Mouse (Mus musculus): Measurements from ENCODE around the gene Gm10447. TPM values are rescaled to one million over a fixed set of nuclear protein-coding genes. Genes with fewer than 3 reads are reported as not detected.
"Not testable (repeated sequence)": the region's sequence is repeated elsewhere in the genome, so short reads cannot be mapped to it uniquely, and the experiment has no call there.

The Gm10447 gene
- polyA plus RNA-seq, 1 experiment from 2014 or later, result 0.09 TPM

DNA sequence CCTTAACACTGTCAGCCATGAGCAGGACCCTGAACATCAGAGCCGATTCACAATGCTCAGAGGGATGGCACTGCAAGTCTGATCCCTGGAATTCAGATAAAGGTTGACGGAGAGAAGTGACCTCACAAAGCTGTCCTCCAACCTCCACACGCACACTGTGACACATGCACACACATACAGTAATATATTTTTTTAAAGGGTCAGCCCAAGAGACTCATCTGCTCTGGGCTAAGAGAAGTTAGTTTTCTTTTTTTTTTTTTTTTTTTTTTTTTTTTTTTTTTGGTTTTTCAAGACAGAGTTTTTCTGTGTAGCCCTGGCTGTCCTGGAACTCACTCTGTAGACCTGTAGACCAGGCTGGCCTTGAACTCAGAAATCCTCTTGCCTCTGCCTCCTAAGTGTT lies 30.0 kb downstream of the Gm10447 start:
- H3K4me3 ChIP-seq (ENCODE audit: low read length); H3K36me3 ChIP-seq (ENCODE audit: control insufficient read depth, insufficient read depth); H3K9ac ChIP-seq (ENCODE audit: low read length); H3K27me3 ChIP-seq (ENCODE audit: control insufficient read depth, insufficient read depth, low read length); H3K9me3 ChIP-seq (replicated peaks; ENCODE audit: control insufficient read depth, low read length); H3K4me2 ChIP-seq (ENCODE audit: low read depth, low read length); H3K27ac ChIP-seq (ENCODE audit: low read length); ATAC-seq (replicated peaks; ENCODE audit: extremely low read depth, insufficient read depth, low FRiP score): not testable (repeated sequence)
- WGBS, result 55% methylated on average over 3 of the region's 3 CpGs
- H3K4me1 ChIP-seq (ENCODE audit: control insufficient read depth, insufficient read depth, low read length), result peaks cover 26% of the 10 kb centered on the region

GRCm38 (mm10) chr11:53425711-53426255 lies 31.1 kb downstream of the Gm10447 start:
- no peak for ATAC-seq (replicated peaks; ENCODE audit: extremely low read depth, insufficient read depth, low FRiP score)

DNA sequence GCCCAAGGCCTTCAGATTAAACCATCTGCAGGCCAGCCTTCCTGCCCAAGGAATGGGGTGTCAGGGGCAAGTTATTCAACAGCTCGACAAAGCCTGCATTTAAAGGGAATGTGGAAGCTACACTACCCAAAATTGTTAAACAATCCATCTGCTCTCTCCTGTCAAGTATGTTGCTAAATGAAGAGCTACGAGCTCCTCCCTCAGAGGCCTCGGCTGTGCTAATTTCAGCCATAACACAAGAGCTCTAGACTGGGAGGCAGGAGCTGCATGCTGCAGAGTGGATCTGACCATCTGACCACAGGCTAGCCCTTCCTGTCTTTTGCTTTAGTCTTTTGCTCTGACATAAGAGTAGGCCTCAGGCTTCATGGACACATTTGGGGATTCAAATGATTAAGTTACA lies 31.7 kb downstream of the Gm10447 start:
- Histone ChIP-seq H3K27ac (ENCODE audit: low read length) (peak overlapping the region; percentile 48), H3K36me3 (ENCODE audit: control insufficient read depth, insufficient read depth) (peaks cover 13% of the 10 kb centered on the region), H3K9ac (ENCODE audit: low read length) (no peak overlapping the region), H3K27me3 (ENCODE audit: control insufficient read depth, insufficient read depth, low read length) (no peaks in the 10 kb centered on the region), H3K4me2 (ENCODE audit: low read depth, low read length) (no peak overlapping the region), H3K4me3 (ENCODE audit: low read length) (no peak overlapping the region), H3K4me1 (ENCODE audit: control insufficient read depth, insufficient read depth, low read length) (peaks cover 22% of the 10 kb centered on the region), H3K9me3 (replicated peaks; ENCODE audit: control insufficient read depth, low read length) (no peaks in the 10 kb centered on the region)
- WGBS, result 36% methylated on average over 3 of the region's 3 CpGs
- ATAC-seq (replicated peaks; ENCODE audit: extremely low read depth, insufficient read depth, low FRiP score), result no peak

More at GRCm38 (mm10) chr11:53425711-53426255, 31.1 kb downstream of the Gm10447 start:
- Histone ChIP-seq H3K9me3 (replicated peaks; ENCODE audit: control insufficient read depth, low read length) (no peaks in the 10 kb centered on the region), H3K27ac (ENCODE audit: low read length) (no peak overlapping the region), H3K4me2 (ENCODE audit: low read depth, low read length) (no peak overlapping the region), H3K9ac (ENCODE audit: low read length) (no peak overlapping the region), H3K36me3 (ENCODE audit: control insufficient read depth, insufficient read depth) (peaks cover 13% of the 10 kb centered on the region), H3K4me1 (ENCODE audit: control insufficient read depth, insufficient read depth, low read length) (peaks cover 22% of the 10 kb centered on the region), H3K27me3 (ENCODE audit: control insufficient read depth, insufficient read depth, low read length) (no peaks in the 10 kb centered on the region), H3K4me3 (ENCODE audit: low read length) (no peak overlapping the region)
- WGBS, result 80% methylated on average over 6 of the region's 6 CpGs

- Histone ChIP-seq H3K27me3 (ENCODE audit: control insufficient read depth, insufficient read depth, low read length) (no peaks in the 10 kb centered on the region), H3K4me1 (ENCODE audit: control insufficient read depth, insufficient read depth, low read length) (peaks cover 21% of the 10 kb centered on the region), H3K9ac (ENCODE audit: low read length) (no peak overlapping the region), H3K9me3 (replicated peaks; ENCODE audit: control insufficient read depth, low read length) (no peaks in the 10 kb centered on the region), H3K4me2 (ENCODE audit: low read depth, low read length) (no peak overlapping the region), H3K36me3 (ENCODE audit: control insufficient read depth, insufficient read depth) (peaks cover 16% of the 10 kb centered on the region), H3K27ac (ENCODE audit: low read length) (peak overlapping the region; percentile 48), H3K4me3 (ENCODE audit: low read length) (no peak overlapping the region)
- WGBS, result 39% methylated on average over 2 of the region's 2 CpGs
- ATAC-seq (replicated peaks; ENCODE audit: extremely low read depth, insufficient read depth, low FRiP score), result no peak
Observed at GRCm38 (mm10) chr11:53424826-53425225, 32.1 kb downstream of the Gm10447 start.

GRCm38 (mm10) chr11:53423036-53423435 lies 33.9 kb downstream of the Gm10447 start, which contains the start of gene Leap2:
Leap2 (minus strand) TSS chr11:53423170.
- peaks cover 14% of the 10 kb centered on the region for H3K4me1 ChIP-seq (ENCODE audit: control insufficient read depth, insufficient read depth, low read length)
- peaks cover 17% of the 10 kb centered on the region for H3K36me3 ChIP-seq (ENCODE audit: control insufficient read depth, insufficient read depth)
- H3K4me2 ChIP-seq (ENCODE audit: low read depth, low read length), result no peak within 1 kb of the TSS
- ATAC-seq (replicated peaks; ENCODE audit: extremely low read depth, insufficient read depth, low FRiP score), result no peak
- no peak within 1 kb of the TSS for H3K4me3 ChIP-seq (ENCODE audit: low read length)
- H3K9ac ChIP-seq (ENCODE audit: low read length), result no peak within 1 kb of the TSS
- no peaks in the 10 kb centered on the region for H3K27me3 ChIP-seq (ENCODE audit: control insufficient read depth, insufficient read depth, low read length)
- WGBS, result 62% methylated on average over 4 of the region's 4 CpGs
- H3K27ac ChIP-seq (ENCODE audit: low read length), result no peak within 1 kb of the TSS
- H3K9me3 ChIP-seq (replicated peaks; ENCODE audit: control insufficient read depth, low read length), result no peaks in the 10 kb centered on the region

GRCm38 (mm10) chr11:53418048-53418447 lies 38.9 kb downstream of the Gm10447 start:
- no peak for ATAC-seq (replicated peaks; ENCODE audit: extremely low read depth, insufficient read depth, low FRiP score)
- Histone ChIP-seq H3K9ac (ENCODE audit: low read length) (no peak overlapping the region), H3K27ac (ENCODE audit: low read length) (no peak overlapping the region), H3K27me3 (ENCODE audit: control insufficient read depth, insufficient read depth, low read length) (no peaks in the 10 kb centered on the region), H3K4me3 (ENCODE audit: low read length) (no peak overlapping the region), H3K4me1 (ENCODE audit: control insufficient read depth, insufficient read depth, low read length) (peaks cover 4% of the 10 kb centered on the region), H3K4me2 (ENCODE audit: low read depth, low read length) (no peak overlapping the region), H3K36me3 (ENCODE audit: control insufficient read depth, insufficient read depth) (peaks cover 51% of the 10 kb centered on the region), H3K9me3 (replicated peaks; ENCODE audit: control insufficient read depth, low read length) (no peaks in the 10 kb centered on the region)

- Histone ChIP-seq H3K4me2 (ENCODE audit: low read depth, low read length) (no peak overlapping the region), H3K9ac (ENCODE audit: low read length) (no peak overlapping the region), H3K27me3 (ENCODE audit: control insufficient read depth, insufficient read depth, low read length) (no peaks in the 10 kb centered on the region), H3K27ac (ENCODE audit: low read length) (no peak overlapping the region), H3K9me3 (replicated peaks; ENCODE audit: control insufficient read depth, low read length) (no peaks in the 10 kb centered on the region), H3K4me3 (ENCODE audit: low read length) (no peak overlapping the region), H3K4me1 (ENCODE audit: control insufficient read depth, insufficient read depth, low read length) (no peaks in the 10 kb centered on the region), H3K36me3 (ENCODE audit: control insufficient read depth, insufficient read depth) (peaks cover 70% of the 10 kb centered on the region)
- WGBS, result 93% methylated on average over 4 of the region's 4 CpGs
- no peak for ATAC-seq (replicated peaks; ENCODE audit: extremely low read depth, insufficient read depth, low FRiP score)
Observed at GRCm38 (mm10) chr11:53413871-53414270, 43.0 kb downstream of the Gm10447 start.

DNA sequence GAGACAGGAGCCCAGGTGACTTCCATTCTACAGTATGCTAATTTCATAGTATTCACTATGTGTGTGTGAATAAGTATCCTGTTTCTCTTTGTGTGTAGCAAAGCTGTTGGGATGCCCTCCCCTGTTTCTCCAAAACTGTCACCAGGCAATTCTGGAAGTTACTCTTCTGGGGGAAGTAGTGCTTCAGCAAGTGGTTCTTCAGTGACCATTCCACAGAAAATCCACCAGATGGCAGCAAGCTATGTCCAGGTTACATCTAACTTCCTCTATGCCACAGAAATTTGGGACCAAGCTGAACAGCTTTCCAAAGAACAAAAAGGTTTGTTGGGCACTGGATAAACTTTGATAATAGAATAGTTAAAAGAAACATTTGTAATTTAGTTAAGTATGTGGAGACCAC lies 45.2 kb downstream of the Gm10447 start:
- Histone ChIP-seq H3K27ac (ENCODE audit: low read length) (no peak overlapping the region), H3K4me3 (ENCODE audit: low read length) (no peak overlapping the region), H3K9ac (ENCODE audit: low read length) (no peak overlapping the region), H3K9me3 (replicated peaks; ENCODE audit: control insufficient read depth, low read length) (no peaks in the 10 kb centered on the region), H3K4me2 (ENCODE audit: low read depth, low read length) (no peak overlapping the region), H3K27me3 (ENCODE audit: control insufficient read depth, insufficient read depth, low read length) (no peaks in the 10 kb centered on the region), H3K36me3 (ENCODE audit: control insufficient read depth, insufficient read depth) (peaks cover 68% of the 10 kb centered on the region), H3K4me1 (ENCODE audit: control insufficient read depth, insufficient read depth, low read length) (no peaks in the 10 kb centered on the region)
- ATAC-seq (replicated peaks; ENCODE audit: extremely low read depth, insufficient read depth, low FRiP score), result no peak
